In the genomic region with DNA sequence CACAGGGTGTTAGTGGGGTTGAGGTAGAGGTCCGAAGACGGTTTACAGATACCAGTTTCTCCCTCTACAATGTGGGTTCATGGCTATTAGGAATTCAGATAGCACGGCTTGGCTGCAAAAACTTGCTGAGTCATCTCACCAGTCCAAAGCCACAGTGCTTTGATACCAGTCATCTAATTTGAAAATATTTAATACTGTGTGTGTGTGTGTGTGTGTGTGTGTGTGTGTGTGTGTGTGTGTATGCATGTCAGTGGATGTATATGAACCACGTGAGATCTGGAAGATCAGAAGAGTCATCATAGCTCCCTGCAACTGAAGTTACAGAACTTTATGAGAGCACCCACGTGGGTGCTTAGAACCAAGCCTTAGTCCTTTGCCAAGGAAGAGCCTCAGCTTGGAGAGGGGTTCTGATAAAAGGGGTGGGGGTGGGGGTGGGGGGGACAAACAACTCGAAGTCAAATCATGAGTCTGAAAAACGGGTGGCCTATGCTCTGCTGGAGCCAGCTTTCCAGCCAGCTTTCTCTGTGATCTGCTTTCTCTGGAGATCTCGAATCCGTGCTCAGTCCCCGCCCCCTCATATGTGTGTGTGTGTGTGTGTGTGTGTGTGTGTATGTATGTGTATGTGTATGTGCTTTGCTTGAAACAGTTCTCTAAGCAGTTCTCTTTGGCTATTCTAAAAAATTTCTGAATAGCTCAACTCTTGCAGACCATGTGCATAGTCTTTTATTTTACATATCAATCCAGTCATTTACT, we compare ENCODE assay signal across 10 mouse cellular contexts. TPM values are rescaled to one million over a fixed set of nuclear protein-coding genes. Genes with fewer than 3 reads are reported as not detected.
DNase-seq lines count a peak whose midpoint lies in the region; ATAC-seq lines count a peak whose summit lies in the region.
"Had no signal": no experiment of that assay in that cellular context is flagged by ENCODE, and none has a peak within 500 bp of the region (broad histone marks: within the 10 kb centered on the region; RNA-seq: fewer than 3 reads in every experiment).

No protein-coding gene starts in this region.

- no peaks in the 10 kb centered on the region for H3K27me3 ChIP-seq in midbrain, embryonic 11.5 days (ENCODE audit: control insufficient read depth, insufficient read depth, low read length)
- no peaks in the 10 kb centered on the region for H3K27me3 ChIP-seq in midbrain, embryonic 13.5 days
- no peaks in the 10 kb centered on the region for H3K27me3 ChIP-seq in erythroblast, embryonic 14.5 days (ENCODE audit: control insufficient read depth)
- H3K27me3 ChIP-seq in stomach, embryonic 15.5 days (replicated peaks): no peaks in the 10 kb centered on the region
- H3K27me3 ChIP-seq: Patski had no signal

- no peak overlapping the region for H3K4me3 ChIP-seq in midbrain, embryonic 11.5 days (ENCODE audit: low read depth, low read length)
- H3K4me3 ChIP-seq in midbrain, embryonic 13.5 days (replicated peaks): no peak overlapping the region
- peak overlapping the region; percentile 94 for H3K4me3 ChIP-seq in erythroblast, embryonic 14.5 days (replicated peaks)
- H3K4me3 ChIP-seq in stomach, embryonic 15.5 days (replicated peaks): no peak overlapping the region

- H3K9ac ChIP-seq in midbrain, embryonic 11.5 days (ENCODE audit: low read length): no peak overlapping the region
- H3K9ac ChIP-seq in midbrain, embryonic 13.5 days (replicated peaks): no peak overlapping the region
- H3K9ac ChIP-seq in stomach, embryonic 15.5 days: no peak overlapping the region

- no peaks in the 10 kb centered on the region for H3K36me3 ChIP-seq in midbrain, embryonic 11.5 days (ENCODE audit: control insufficient read depth, insufficient read depth, low read length)
- H3K36me3 ChIP-seq in midbrain, embryonic 13.5 days: no peaks in the 10 kb centered on the region
- no peaks in the 10 kb centered on the region for H3K36me3 ChIP-seq in erythroblast, embryonic 14.5 days (ENCODE audit: control insufficient read depth)
- no peaks in the 10 kb centered on the region for H3K36me3 ChIP-seq in stomach, embryonic 15.5 days

- H3K9me3 ChIP-seq in midbrain, embryonic 11.5 days (ENCODE audit: control insufficient read depth, low read length): no peaks in the 10 kb centered on the region
- H3K9me3 ChIP-seq in midbrain, embryonic 13.5 days: no peaks in the 10 kb centered on the region
- no peaks in the 10 kb centered on the region for H3K9me3 ChIP-seq in erythroblast, embryonic 14.5 days (ENCODE audit: control insufficient read depth, low read length)
- H3K9me3 ChIP-seq in stomach, embryonic 15.5 days: no peaks in the 10 kb centered on the region

- H3K4me2 ChIP-seq in midbrain, embryonic 11.5 days: no peak overlapping the region
- H3K4me2 ChIP-seq in midbrain, embryonic 13.5 days (replicated peaks): no peak overlapping the region
- 0 out of 2 replicates have a peak overlapping the region, but pooled peaks have one; percentile 8 for H3K4me2 ChIP-seq in stomach, embryonic 15.5 days

- no peak for ATAC-seq in midbrain, embryonic 11.5 days (ENCODE audit: low FRiP score)
- ATAC-seq in midbrain, embryonic 13.5 days: no peak
- ATAC-seq in stomach, embryonic 15.5 days (ENCODE audit: insufficient read depth, low FRiP score, low read depth): no peak
- ATAC-seq: Patski had no signal

- WGBS in midbrain, embryonic 11.5 days: 61% methylated on average over 10 of the region's 10 CpGs
- 58% methylated on average over 10 of the region's 10 CpGs for WGBS in midbrain, embryonic 13.5 days
- 67% methylated on average over 10 of the region's 10 CpGs for WGBS in stomach, embryonic 15.5 days

- no peak overlapping the region for H3K27ac ChIP-seq in midbrain, embryonic 11.5 days (ENCODE audit: low read depth, low read length)
- H3K27ac ChIP-seq in midbrain, embryonic 13.5 days: no peak overlapping the region
- H3K27ac ChIP-seq in stomach, embryonic 15.5 days: no peak overlapping the region

- no peaks in the 10 kb centered on the region for H3K4me1 ChIP-seq in midbrain, embryonic 11.5 days (ENCODE audit: control insufficient read depth, insufficient read depth, low read length)
- peaks cover 30% of the 10 kb centered on the region for H3K4me1 ChIP-seq in midbrain, embryonic 13.5 days (replicated peaks)
- peaks cover 67% of the 10 kb centered on the region for H3K4me1 ChIP-seq in erythroblast, embryonic 14.5 days (ENCODE audit: control insufficient read depth)
- H3K4me1 ChIP-seq in stomach, embryonic 15.5 days: no peaks in the 10 kb centered on the region

- DNase-seq in heart, adult 11 months: peak; percentile 80
- no peak for DNase-seq in heart, postnatal 4 days
- peak; percentile 83 for DNase-seq in midbrain, embryonic 11.5 days (ENCODE audit: low spot score, missing footprints)
- no peak for DNase-seq in layer of hippocampus, postnatal 14 days (ENCODE audit: low spot score in 2 of 2)
- no peak for DNase-seq in layer of hippocampus, postnatal 36 days
- DNase-seq: kidney, adult 9 months had no signal

RNA-seq across cellular contexts. Expression of a gene that starts 2.6 kb away (rescaled TPM):
- total RNA-seq in heart, postnatal 4 days (2021): 10 to 100 TPM; 37.7 to 38.2 TPM
- polyA plus RNA-seq in midbrain, embryonic 11.5 days (2014; fragmentation: Nextera tagmentation; extraction: Ambion mirVana): 39.4 and 44.2 TPM in 2 replicates
- polyA plus RNA-seq in midbrain, embryonic 13.5 days (2015; fragmentation: Nextera tagmentation; extraction: Ambion mirVana): 5.8 and 5.9 TPM in 2 replicates
- polyA plus RNA-seq in erythroblast, embryonic 14.5 days (2012): 0.14 and 0.19 TPM in 2 replicates
- polyA plus RNA-seq in stomach, embryonic 15.5 days (2015; fragmentation: Nextera tagmentation; extraction: Ambion mirVana): 23.0 and 24.5 TPM in 2 replicates
- 10 to 100 TPM; 14.1 to 15.3 TPM for total RNA-seq in layer of hippocampus, postnatal 14 days (2021)
- total RNA-seq in layer of hippocampus, postnatal 36 days (2021): 10 to 100 TPM; 18.9 to 19.0 TPM

Comparison
In these comparisons a context has a peak if more than half of its experiments do, and no peak if none do; other contexts are left out.
1. DNase-seq: peak in heart, adult 11 months (single experiment) and midbrain, embryonic 11.5 days (single experiment); none in heart, postnatal 4 days (single experiment), layer of hippocampus, postnatal 14 days (0 of 2) and layer of hippocampus, postnatal 36 days (0 of 2).